Mouse (Mus musculus) activated CD4-positive, CD25-positive, alpha-beta regulatory T cell, adult 4 months (primary cell): Measurements from ENCODE around the gene Ascc1. TPM values are rescaled to one million over a fixed set of nuclear protein-coding genes. Genes with fewer than 3 reads are reported as not detected.
A peak's percentile ranks its signal among the peaks of the same experiment; 100 is the strongest.

ENCODE experiments used
- ATAC-seq: one replicate; pipeline ENCODE4 v1.8.0; 2017
- polyA plus RNA-seq, 2 experiments: library from polyadenylated mRNA; unstranded; fragments of 100-300 nt; shearing (Covaris generic); gene quantifications; one replicate each; pipeline ENCODE4 v1.2.1; 2017

The Ascc1 gene
- polyA plus RNA-seq, 2 experiments from 2014 or later: 49.6 to 50.2 TPM

DNA sequence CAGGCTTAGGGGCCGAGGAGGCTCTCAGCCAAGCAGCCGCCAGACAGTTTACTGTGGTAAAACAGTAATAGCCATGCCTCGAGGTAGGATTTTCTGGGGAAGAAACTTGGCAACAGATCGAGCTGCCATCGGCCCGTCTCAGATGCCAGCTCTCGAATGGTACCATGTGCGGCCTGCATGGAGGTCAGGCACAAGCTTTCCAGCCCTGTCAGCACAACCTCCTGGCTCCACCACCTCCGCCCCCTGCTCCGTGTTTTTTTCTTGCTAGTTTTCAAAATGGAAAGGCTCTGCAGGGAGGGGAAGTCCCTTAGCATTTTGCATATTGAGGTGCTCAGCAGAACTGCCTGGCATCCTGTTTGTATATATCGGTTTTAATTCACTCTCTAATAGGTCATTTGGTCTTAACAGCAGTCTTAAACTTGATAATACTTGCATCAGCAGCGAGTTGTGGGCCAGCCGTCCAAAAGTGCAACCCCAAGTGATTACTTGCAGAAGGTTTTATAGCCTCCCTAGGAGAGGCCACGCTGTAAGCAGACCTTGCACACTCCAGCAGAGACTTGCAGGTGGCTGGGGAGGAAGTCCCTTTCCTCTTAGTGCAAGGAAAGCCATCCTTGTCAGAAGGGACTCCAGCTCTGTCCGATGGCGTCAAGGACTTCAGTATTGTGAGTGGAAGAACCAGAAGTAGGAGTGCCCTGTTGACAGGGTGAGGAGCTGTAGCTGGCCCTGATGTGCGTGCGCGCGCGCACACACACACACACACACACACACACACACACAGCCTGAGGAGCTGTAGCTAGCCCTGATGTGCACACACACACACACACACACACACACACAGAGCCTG is 78.6 kb downstream of the Ascc1 start:
- peak; percentile 83 for ATAC-seq

DNA sequence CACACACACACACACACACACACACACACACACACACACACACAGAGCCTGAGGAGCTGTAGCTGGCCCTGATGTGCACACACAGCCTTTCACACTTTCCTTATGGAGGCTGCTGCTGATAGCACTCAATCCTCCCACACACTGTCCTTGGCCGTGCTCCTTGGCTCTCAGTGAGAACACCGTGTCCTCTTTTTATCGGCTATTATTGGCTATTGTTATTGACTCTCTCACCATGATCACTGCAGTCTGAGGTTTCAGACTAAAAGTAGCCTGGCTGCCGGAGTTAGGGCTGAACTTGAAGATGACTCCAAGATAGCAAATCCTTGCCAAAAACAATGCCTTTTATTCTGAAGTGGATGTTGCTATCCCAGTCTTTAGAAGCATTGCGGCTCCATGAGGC is 79.3 kb downstream of the Ascc1 start:
- ATAC-seq: no peak

DNA sequence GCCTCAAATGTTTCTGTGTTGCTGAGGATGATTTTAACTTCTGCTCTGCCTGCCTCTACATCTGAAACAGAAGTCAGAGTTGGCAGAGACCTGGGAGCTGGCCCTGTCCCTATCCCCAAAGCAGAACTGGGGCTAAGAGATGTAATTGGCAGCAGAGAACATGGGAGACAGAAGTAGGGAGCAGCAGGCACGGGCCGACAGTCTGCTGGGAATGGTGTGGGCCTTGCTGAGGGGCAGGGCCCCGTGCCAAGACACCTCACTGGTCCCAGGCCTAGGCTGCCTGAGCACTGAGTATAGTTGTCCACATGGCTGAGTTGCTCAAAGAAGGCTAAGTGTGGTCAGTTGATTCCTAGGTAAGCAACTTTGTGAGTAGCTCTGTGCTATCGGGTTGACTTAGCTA is 81.5 kb downstream of the Ascc1 start:
- no peak for ATAC-seq

DNA sequence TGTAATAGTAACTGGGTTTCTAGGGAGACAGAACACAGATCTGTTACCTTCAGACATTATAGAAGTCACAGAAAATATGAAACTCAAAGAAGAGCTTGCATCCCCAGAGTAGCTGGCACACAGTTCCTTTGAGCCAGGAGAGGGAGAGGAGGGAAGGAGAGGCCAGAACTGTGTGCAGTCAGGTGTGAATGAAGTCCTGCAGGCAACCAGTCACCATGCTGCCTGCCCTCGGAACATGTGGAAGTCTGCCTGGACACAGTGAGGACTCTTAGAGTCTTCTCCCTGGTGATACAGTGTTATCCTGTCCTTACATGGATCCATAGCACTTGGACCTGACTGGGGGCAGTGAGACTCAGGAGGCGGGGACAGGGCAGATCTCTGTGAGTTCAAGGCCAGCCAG is 89.7 kb downstream of the Ascc1 start:
- ATAC-seq: no peak

DNA sequence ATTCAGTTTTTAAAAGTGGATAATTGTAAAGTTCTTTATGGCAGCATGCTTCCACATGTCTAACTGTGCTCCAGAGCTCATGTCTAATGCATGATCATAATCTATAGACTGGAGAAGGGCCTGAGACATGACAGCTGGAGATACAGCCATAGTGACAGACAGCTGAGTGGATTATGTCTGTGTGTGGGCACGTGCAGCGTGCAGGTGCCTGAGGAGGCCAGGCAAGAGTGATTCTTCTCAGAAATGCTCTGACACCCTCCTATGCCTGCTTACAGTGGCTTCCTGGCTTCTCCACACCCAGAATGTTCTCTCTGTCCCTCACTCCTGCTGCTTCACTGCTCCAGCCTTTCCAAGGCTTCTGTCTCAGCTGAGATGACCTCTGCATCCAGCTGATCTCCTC is 91.1 kb downstream of the Ascc1 start:
- no peak for ATAC-seq

DNA sequence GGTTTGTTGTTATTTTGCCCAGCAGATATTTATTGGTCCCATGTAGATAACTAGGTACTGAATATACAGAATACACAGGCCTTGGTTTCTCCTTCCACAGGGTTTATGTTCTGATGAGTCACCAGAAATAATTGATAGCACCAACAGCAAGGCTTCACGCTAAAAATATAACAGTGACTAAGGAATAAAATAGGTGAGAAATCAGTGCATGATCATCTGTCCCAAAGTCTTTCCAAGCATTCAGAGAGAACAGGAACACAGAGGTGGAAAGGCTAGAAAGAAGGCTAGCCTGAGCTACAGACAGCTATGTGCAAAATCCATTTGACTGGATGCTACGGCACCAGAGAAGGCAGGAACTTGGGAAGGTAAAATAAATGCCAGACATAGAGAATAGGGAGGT is 93.0 kb downstream of the Ascc1 start:
- ATAC-seq: no peak

DNA sequence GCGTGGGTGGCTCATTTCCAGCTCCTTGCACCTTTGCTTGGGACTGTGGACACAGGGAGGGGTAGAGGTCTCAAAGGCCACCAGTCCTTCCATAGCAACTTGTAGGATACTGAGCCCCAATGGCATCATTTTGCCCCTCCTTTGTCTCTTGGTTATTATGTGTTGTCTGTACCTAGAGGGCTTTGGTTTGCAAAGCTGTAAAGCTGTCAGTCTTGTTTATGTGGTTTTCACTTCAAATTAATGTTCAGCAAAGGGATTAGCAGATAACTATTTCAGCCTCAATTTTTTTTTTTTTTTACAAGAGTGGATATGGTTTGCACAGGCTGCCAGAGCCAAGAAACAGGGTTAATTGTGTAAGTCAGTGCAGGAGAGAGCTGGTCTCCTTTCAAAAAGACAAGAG is 93.7 kb downstream of the Ascc1 start:
- no peak for ATAC-seq

DNA sequence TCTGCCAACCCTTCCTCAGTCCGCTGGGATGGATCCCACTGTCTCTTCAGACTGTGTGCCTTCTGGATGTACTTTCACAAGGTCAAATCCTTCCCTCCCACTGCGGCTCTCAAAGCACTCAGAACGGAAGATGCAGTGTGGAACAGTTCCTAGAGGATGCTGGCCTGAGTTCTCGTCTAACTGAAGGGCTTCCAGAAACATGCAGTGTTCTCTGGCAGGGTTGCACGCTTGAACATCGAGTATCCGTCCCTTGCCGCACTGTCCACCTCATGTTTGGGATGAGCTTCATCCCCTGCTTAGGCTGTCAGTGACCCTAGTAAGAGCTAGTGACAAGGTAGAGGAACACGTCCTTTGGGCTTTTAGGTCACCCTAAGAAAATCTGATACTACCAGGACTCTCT is 94.5 kb downstream of the Ascc1 start:
- no peak for ATAC-seq

DNA sequence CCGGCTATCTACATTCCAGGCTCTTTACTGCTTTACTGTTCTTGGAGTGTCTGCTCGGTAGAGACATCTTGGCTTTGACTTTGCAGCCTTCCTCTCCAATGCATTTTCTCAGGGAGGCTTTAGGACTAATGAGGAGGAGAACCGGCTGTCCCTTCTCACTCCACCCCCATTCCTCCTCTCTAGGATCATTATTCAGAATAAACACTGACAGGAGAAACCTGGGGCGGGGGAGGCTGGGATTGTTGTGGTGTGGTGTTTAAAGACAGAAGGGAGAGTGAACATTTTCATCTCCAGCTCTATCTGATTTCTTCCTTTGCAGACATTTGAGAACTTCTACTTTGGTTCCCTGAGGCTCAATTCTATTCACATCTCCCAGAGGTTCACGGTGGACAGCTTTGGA is 95.2 kb downstream of the Ascc1 start:
- ATAC-seq: no peak

DNA sequence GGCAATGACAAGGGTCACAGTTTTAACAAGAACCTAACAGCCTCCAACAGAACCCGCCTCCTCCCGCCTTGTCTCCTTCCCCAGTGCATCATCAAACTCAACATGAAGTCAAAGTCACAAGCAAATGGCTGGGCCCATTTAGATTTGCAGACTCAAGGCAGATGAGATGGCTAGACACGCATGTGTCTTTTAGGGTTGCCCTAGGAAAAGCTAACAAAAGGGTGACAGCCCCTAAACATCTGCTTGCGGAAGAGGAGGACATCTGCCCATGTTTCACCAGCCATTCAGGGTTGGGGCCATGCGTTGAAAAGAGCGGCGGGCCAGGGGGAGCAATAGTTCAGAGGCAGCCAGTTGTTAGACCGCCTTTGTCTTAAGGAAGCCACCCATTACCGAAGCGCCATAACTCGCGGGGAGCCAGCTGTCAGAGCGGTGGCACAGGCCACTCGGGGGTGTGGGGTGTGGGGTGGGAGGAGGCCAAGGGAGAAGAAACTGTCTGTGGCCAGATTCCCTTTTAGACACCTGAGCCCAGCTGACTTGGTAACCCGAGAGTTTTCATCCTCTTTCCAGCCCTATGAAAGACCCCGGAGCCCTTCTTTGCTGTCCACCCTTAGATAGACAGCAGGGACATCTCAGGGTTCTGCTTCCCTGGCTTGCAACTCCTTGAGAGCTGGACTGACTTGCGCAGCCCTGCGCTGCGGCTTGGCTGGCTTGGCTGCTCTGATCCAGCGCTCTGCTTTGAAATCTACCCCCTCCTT is 103.0 kb downstream of the Ascc1 start:
- ATAC-seq: no peak

DNA sequence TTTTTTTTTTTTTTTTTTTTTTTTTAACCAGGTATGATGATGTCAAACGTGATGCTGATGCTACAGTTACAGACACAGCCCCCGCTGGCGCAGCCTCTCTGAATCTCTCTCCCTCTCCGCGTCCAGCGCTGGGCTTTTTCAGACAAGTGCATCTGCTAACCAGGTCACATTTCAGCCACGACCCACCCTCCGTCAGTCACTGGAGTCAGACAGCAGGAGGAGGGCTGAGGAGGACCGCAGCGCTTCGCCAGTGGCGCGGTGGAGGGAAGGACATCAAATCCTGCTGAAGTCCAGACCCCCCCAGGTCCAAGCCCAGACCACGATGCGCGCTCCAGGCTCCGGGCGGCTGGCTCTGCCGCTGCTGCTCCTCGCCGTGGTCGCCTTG is 103.5 kb downstream of the Ascc1 start, which contains the start of gene Spock2:
Gene Spock2 (plus strand): TSS at position 74 of the 385 bp plus-strand sequence.
- ATAC-seq: peak; percentile 69

DNA sequence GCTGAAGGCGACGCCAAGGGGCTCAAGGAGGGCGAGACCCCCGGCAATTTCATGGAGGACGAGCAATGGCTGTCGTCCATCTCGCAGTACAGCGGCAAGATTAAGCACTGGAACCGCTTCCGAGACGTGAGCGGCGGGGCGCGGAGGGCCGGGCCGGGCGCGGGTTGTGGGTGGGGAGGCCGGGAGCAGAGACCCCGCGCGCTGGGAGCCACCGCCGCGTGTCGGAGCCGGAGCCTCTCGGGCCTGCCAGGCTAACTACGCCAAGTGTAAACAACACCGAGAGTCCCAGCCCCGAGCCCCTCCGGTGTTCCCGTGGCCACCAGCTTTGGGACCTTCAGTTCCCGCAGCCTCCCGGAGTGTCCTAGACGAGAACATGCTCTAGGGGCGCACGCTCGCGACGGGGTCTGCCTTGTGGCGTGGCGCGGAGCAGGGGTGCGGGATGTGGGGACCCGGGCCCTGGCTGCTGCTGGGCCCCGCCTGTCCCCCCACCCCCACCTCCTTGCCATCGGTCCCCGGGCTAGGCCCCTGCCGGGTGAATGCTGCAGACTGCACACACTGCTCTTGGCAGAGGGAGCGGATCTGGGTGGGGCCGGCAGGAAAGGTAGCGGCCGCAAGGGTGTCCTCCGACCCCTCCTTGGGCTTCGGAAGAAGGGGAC is 104.1 kb downstream of the Ascc1 start:
- peak; percentile 61 for ATAC-seq

DNA sequence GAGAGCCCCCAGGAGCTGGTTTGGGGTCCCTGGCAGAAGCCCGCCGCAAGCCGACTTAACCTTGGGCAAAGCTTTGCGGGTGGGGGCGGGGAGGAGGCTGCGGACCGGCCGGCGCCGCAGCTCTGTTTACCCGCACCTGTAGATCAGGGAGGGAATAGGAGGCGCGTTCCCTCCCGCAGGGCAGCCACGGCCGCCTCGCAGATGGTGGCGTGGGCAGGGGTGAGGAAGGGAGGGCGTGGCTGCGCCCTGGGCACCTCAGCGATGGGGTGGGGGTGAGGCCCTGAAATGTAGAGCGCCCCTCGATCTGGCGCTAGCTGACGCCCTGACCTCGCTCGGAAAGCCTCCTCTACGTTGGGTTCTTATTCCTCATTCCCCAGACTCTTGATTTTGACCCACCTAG is 104.8 kb downstream of the Ascc1 start:
- no peak for ATAC-seq

DNA sequence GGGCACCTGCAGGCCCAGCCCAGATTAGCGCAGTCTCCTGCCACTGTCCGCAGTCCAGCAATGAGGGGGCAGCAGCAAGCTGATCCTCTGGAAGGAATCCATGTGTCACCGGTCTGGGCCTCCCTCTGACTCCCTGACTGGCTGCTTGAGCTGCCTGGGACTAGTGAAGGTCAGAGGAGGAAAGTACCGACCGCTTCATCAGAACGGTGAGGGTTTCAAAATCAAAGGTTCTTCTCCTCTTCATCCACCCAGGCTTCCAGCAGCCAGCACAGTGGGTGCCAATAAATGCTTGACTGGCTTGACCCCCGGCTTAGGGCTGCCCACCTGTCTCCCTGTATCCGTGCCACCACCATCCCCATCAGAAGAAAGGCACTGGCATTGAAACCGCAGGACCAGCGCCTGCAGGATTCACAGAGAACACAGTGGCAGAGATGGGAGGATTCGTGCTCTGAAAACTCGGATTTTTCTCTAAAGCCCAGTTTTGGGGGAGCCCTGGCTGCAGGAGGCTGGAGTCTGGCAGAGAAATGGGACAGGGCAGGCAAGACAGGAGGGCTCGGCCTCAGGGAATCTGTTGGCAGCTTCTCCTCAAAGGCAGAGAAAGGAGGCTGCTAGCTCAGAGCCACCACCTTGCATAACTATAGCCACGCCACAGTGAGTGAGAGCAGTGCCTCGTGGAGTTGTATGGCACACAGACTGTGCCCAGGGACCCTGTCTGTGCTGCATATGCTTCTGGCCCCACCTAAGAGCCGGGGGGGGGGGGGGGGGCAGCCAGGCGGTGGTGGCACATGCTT is 105.9 kb downstream of the Ascc1 start:
- ATAC-seq: no peak

DNA sequence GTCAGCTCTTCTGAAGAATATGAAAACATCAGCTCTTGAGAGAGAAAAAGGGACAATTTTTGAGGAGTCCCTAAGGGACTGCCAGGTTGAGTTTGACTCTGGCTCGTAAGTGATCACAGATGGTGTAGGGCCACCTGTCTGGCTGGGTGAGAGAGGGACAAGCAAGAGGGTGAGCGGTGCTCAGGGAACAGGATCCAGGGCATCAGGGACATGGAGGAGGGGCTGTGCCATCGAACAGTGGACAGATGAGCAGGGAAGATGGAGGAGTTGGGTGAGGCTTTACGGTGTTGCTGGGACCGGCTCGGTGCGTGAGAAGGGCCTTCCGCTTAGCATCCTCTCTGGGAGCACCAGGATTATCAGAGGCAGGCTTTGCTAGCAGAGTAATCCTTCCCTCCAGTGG is 106.7 kb downstream of the Ascc1 start:
- no peak for ATAC-seq

DNA sequence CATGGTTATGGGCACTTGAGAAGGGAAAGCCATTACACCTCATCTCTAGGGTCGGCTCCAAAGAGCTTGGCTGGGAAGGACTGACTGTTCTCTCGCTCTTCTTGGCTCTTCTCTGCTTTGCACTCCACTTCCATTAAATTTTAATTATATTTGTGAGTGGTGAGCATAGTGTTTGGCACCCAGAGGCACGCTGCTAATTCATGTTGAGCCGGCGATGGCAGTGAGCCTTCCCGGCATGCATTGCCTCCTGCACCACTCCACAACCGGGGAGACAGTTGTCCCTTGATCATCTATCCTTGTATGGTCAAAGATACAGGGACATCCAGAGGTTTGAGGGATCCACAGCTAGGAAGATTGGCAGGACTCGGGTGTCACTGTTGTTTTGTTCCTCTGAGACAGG is 107.4 kb downstream of the Ascc1 start:
- ATAC-seq: no peak

DNA sequence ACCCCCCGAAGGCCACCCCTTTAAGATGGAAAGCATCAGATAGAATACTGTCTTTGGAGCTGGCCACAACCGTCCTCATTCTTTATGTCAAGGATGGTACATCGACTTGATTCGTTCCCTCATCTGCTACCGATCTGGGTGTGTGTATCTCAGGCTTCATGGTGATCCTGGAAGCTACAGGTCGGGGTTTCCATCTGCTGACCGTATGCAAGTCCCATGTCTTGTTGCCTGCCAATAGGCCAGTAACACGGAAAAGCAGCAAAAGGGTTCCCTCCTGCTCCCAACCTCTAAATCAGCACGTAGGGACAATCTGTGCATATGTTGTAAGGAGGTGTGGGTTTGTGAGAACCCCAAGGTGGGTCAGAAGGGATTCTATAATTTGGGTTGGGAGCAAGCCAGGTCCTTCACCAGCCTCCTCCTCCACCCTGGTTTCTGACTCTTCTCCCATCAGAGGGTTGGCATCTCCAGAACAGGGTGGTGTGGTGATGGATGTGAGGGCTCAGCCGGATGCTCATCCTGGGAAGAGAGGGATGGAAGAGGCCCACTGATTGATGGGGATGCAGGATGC is 108.4 kb downstream of the Ascc1 start:
- no peak for ATAC-seq

DNA sequence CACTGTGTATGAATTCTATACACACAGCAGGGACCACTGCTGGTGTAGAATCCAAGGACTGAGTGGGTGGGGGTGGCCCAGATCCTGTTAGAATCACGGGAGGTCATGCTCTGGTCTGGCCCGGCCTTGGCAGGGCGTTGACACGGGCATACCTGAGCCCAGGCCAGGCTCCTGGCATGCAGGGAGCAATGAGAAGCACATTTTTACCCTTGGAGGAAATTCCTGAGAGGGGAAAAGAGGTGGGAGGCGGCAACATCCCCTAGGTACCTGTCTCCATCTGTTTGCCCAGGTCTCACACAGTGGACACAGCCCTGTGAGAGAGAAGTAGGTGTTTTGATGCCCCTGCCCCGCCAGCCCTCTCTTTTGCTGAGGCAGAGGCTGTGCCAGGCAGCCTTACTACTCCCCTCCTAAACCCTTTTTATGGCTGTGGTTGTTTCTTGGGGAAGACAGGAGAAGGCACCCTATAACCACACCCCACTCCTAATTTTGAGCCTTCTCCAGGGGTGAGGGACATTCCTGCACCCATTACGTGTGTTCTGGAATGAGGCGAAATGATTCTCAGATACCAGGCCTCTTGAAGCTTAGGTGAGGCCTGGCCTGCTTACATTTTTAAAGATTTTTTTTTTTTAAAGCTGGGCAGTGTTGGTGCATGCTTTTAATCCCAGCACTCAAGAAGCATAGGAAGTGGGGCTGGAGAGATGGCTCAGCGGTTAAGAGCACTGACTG is 111.5 kb downstream of the Ascc1 start:
- ATAC-seq: no peak

DNA sequence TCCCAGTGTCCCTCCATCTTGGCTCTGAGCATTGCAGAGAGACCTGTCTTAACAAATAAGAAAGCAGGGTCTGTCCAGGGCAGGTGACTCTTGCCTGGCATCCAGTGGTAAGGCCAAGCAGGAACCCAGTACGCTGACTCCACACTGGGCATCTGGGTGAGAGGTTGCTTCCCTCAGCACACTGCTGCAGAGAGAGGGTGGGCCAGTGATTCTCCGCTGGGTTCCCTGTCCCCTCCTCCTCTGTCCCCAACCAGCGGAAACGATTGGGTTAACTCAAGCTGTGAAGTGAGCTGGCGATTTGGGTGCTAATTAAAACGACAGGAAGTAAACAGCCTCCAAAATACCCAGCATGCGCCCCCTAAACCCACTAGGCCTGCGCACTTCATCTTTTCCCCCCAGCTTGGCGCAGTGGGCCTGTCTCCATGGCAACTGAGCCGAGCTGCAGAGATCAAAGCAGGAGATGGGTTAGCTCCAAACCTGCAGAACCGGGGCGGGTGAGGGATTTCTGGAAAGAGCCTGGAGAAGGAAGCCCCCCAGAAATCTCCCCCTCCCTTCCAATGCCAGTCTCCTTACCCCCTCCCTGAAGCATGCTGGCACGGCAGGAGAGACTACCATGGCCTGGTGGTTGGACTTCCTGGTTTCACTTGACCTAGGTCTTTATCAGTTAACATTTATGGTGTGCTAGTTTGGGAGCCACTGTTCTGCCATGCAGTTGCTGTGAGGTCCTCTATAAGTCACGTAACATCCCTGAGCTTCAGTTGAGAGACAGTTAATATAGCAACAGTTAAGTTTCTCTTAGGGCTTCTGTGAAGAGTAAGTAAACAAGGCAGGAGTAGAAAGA is 113.0 kb downstream of the Ascc1 start:
- peak; percentile 46 for ATAC-seq

DNA sequence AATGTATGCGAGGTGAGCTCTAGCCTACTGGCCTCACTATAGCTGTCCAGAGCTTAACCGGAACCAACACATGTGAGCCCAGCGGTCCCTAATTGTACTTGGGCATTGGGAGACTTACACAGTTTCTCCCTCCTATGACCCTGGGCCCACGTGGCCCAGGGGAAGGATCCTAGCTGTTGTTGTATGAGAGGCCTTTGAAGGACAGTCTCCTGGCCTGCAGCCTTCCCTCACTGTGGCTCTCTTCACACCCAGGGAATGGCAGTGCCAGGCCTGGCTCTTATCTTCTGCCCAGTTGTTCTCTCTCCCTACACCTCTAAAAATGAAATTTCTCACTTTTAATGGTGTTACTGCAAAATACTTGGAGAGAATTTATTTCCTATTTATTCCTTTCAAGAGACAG is 114.4 kb downstream of the Ascc1 start:
- ATAC-seq: no peak

DNA sequence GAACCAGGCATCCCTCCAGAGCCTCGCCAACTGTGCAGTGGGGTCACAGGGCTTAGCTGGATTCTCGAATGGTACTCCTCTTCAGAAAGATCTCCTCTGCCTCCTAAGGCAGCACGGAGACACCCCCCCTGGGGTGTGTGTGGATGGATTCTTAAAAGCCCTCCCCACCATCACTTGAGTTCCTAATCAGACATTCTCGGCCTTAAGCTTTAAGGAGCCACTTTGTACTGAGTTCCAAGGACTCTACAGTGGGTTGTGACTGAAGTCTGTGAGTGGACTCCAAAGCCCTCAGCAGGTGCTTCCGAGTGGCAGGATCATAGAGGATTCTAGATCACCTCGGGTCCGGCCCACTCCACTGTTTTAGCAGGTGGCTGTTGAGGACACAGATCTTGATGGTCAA is 115.9 kb downstream of the Ascc1 start:
- ATAC-seq: no peak
